Mouse (Mus musculus) right cerebral cortex, postnatal 36 days (tissue): Measurements from ENCODE around the gene Etv4.
A peak's percentile ranks its signal among the peaks of the same experiment; 100 is the strongest.

ENCODE experiments used
- DNase-seq, 2 experiments: peaks; one replicate each; pipeline ENCODE4 v3.0.0; 2022; ENCODE audit warnings: low spot score in 2 of 2, mixed read lengths in 1 of 2

Gene Etv4

GRCm38 (mm10) chr11:101785852-101786205, 658 bp upstream of the Etv4 start:
- no peak for DNase-seq

GRCm38 (mm10) chr11:101784488-101785142, 556 bp downstream of the Etv4 start:
- DNase-seq, result peak; percentile 28 to 44

- DNase-seq, result no peak
Observed at GRCm38 (mm10) chr11:101784072-101784471, 1.1 kb downstream of the Etv4 start.

DNA sequence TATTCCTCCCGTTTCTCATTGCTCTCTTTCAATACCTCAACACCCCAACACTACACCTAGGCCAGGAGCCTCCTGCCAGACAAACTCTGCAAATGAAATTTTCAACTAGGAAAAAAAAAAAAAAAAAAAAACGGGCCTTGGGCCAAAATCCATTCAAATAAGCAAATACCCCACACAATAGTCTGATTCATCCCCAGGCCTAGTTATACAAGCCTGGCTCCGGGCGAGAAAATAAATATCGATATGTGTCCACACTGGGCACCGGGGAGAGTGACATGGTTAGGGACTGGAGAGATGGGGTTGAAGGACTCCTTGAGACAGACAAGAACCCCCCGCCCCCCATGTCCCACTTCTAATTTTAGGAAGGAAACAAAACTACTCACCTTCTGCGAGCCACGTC, 1.6 kb downstream of the Etv4 start:
- no peak for DNase-seq

GRCm38 (mm10) chr11:101783135-101783534, 2.0 kb downstream of the Etv4 start:
- no peak for DNase-seq

- no peak for DNase-seq
Observed at GRCm38 (mm10) chr11:101776846-101777245, 8.3 kb downstream of the Etv4 start.

DNA sequence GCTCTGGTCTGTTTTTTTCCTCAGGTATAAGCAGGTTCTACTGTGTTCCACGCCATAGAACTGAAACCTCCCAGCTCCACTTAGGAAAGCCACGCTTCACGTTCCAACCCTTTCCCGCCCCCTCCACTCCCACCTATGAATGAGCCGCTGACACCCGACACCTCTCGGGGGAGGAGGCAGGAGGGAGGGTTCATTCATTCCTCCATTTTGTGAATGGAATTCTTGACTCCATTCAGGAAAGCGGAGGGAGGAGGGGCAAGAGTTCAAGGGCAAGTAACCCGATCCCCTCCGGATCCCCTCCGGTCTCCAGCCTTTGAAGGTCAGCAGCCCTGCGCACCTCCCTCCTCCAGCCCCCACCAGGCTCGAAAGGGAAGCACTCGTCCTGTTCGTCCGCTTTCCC, 12.7 kb downstream of the Etv4 start:
- no peak for DNase-seq

- DNase-seq, result no peak
Observed at GRCm38 (mm10) chr11:101772027-101772426, 13.1 kb downstream of the Etv4 start.

- DNase-seq, result no peak
Observed at GRCm38 (mm10) chr11:101770266-101770665, 14.9 kb downstream of the Etv4 start.

DNA sequence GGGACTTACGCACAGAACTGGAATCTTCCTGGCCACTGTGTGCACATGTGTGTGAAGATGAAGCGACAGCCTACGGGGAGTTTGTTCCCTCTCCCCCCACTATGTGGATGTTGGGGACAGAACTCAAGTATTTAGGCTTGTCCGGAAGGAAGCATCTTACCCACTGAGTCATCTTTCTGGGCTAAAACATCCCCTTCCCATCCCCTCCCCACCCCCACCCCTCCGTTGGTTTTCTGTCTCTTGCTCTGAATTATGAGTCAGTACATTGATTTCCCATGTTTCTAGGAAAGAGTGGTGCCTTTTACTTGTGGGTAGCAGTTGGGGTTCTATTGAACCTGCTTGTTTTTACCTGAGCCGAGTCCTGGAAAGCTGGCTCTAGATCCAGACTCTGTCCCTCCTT, 16.4 kb downstream of the Etv4 start:
- no peak for DNase-seq

DNA sequence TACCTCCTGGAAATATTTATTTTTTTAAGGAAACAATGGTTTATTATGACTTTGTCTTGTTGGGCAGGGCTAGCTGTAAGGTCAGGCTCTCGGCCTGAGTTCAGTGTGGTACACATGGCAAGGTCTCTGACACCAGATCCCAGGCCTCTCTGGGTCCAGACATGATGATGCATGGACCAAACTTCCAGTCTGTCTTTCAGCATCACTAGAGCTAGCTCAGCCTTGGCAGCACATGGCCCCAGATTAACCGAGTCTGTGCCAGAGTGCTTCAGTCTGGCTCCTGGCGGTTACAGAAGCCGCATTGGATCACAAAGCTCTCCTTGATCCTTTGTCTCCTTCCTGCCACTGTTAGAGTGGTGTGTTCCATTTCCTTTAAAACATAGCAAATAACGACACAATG, 17.8 kb downstream of the Etv4 start:
- no peak for DNase-seq

GRCm38 (mm10) chr11:101764546-101764945, 20.6 kb downstream of the Etv4 start:
- DNase-seq, result no peak

DNA sequence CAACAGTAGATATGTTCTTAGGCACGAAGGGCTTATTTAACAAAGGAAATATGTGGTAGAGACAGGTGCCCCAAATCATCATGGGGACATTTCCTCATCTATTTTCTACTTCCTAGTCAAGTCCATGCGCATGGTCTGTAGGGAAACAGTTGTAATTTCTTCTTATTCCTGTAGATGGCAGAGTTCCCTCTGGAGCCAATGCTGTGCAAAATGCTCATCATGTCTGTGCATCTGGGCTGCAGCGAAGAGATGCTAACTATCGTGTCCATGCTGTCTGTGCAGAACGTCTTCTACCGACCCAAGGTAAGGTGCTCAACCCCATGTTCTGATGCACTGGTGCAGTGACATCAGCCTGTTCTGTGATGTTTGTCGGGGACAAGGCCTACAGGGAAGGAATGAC, 21.4 kb downstream of the Etv4 start:
- DNase-seq, result peak in 1 of 2 experiments; percentile 25

- DNase-seq, result no peak
Observed at GRCm38 (mm10) chr11:101759530-101759929, 25.6 kb downstream of the Etv4 start.

DNA sequence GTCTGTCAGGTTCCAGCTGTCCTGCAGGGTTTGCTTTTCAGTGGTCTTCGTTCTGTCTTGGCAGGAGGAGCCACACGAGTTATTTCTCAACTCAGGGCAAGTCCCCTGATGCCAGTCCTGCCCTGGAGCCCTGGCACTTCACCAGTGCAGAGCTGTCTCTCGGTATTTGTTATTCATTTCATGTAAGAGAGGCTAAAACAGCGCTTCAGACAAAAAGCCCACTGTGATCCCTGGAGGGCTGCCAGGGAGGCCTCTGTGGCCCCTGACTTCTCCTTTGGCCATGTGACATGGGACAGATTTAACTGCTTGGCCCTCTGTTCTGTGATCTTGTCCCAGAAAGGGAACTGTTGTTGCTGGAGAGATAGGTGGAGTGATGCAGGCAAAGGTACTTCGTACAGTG, 26.7 kb downstream of the Etv4 start:
- DNase-seq, result peak; percentile 23 to 45

- DNase-seq, result no peak
Observed at GRCm38 (mm10) chr11:101757366-101757765, 27.8 kb downstream of the Etv4 start.

DNA sequence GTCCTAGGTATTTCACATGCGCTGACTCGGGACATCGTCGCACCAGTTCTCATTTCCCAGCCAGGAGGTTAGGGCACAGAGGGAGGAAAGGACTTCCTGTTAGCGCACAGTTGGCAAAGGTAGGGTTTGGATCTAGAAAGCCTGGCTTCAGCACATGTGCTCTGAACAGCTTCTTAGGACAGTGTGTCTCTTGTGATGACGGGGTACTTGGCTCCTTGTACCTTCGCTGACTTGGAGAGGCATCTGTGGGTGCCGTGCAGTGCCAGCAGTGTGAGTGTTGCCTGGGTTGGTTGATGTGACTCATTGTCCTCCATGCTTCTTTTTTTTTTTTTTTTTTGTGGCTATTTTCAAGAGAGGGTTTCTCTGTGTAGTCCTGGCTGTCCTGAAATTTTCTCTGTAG, 28.6 kb downstream of the Etv4 start:
- DNase-seq, result peak in 1 of 2 experiments; percentile 29

GRCm38 (mm10) chr11:101733596-101733995, 51.6 kb downstream of the Etv4 start:
- no peak for DNase-seq

DNA sequence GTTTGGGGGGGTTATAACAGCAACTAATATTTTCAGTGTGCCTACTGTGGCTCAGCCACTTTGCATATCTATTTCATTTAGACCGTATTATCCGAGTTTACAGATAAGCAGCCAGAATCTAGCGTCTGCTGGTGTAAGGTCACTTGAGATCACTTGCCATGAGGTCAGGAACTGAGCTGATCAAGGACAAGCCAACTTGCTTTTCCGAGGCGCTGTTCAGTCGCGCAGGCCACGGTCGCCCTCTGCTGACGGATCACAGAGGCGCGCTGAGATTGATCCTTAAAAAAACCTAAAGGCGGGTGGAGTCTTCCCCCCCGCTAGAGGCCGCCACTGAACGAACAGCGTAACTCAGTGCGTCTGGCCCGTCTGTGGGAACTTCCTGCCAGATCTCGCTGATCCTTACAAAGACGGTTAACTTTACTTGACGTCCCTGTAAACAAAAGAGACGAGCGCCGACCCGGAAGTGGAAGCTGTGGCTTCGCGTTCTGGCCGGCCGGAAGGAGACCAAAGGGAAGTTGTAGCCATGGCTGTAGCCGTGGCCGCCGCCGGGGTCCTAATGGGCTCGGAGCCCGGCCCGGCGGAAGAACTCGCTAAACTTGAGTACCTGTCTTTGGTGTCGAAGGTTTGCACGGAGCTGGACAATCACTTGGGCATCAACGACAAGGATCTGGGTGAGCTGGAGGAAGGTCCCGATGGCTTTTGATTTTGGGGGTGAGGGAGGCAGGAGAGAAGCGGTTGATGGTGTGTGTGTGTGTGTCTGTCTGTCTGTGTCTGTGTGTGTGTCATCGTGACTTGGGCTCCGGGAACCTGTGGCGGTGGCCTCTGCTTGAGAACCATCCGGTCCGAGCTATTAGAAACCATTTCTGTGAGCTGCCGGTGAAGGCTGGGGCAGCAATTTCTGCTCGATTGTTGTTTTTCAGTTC, 52.4 kb downstream of the Etv4 start, which contains the start of gene Dhx8:
Dhx8 (plus strand) TSS at position 402 of the 923 bp plus-strand sequence.
- peak; percentile 96 to 97 for DNase-seq

DNA sequence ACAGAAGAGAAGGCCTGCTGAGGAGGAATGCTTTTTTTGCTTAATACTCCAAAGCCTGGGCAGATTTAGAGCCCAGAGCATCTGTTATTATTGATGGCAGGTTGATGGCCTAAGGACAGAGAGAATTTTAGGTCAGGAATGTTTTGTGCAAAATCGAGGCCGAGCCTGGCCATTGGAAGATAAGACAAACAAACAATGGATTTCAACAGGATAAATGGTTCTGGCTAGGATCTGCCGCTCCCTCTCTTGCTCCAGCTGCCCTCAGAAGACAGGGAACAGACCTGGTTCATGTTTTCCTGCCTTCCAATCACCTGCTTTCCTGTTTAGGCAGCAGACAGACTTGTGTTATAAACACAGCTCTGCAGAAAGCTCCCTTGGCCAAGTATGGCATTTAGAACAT, 55.9 kb downstream of the Etv4 start:
- DNase-seq, result no peak

- no peak for DNase-seq
Observed at GRCm38 (mm10) chr11:101726765-101727164, 58.4 kb downstream of the Etv4 start.

DNA sequence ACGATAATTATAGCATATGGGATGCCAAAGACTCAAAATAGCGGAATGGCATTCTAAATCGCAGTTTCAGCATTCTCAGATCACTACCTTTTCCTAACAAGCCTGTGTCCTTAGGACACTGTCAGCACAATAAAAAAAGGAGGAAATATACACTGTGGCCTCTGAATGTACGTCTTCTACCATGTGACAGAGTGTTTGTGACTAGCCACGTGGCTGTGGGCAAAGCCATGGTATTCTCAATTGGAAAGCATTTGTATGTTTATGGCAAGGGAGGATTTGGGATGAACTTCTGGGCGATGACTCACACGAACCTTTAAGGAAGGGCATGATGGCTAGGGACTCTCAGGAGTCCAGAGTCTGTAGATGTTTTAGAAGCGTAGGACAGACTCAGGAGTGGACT, 60.1 kb downstream of the Etv4 start:
- DNase-seq, result no peak

DNA sequence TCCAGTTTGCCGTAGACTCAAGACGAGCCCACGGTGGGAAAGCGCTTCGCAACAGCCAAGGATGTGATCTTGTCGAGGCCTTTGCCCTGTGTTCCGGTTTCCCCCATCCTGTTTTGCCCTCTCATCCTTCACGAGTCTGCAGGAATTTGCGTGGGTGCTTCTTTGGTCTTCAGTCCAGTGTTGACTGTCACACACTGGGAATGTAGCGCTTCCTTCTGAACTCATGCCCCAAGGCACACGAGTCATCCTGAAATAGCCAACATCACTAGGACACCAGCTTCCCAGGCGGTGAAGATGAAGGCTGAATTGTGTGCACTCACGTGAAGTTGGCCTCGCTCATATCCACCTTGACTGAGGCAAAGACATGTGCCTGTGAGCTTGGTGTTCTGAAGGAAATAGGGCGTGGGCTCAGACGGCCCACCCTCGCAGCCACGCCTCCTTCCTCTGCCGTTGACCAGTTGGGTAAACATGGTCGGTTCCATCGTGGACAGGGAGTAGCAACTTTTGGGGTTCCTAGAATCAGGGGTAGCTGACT, 65.1 kb downstream of the Etv4 start:
- no peak for DNase-seq
